Mouse (Mus musculus): ENCODE data around the gene Aagab. TPM values are rescaled to one million over a fixed set of nuclear protein-coding genes. Genes with fewer than 3 reads are reported as not detected.

Aagab gene
- polyA plus RNA-seq, 1 experiment from 2014 or later: 33.0 TPM

GRCm38 (mm10) chr9:63653666-63654065 lies 51.2 kb downstream of the Aagab start:
- Histone ChIP-seq H3K27me3 (ENCODE audit: control insufficient read depth, insufficient read depth, low read length) (no peaks in the 10 kb centered on the region), H3K9ac (ENCODE audit: low read length) (no peak overlapping the region), H3K4me1 (ENCODE audit: control insufficient read depth, insufficient read depth, low read length) (no peaks in the 10 kb centered on the region), H3K27ac (replicated peaks; ENCODE audit: low read depth, low read length) (no peak overlapping the region), H3K36me3 (ENCODE audit: control insufficient read depth, insufficient read depth, low read length) (peaks cover 14% of the 10 kb centered on the region), H3K4me2 (ENCODE audit: low read depth, severe bottlenecking) (no peak overlapping the region), H3K4me3 (ENCODE audit: low read depth, low read length) (no peak overlapping the region), H3K9me3 (ENCODE audit: control insufficient read depth, low read length) (no peaks in the 10 kb centered on the region)
- 78% methylated on average over 7 of the region's 7 CpGs for whole genome bisulfite sequencing
- ATAC-seq (ENCODE audit: insufficient number of reproducible peaks, low FRiP score, low TSS enrichment, low read depth) (no peak), DNase-seq (ENCODE audit: low spot score) (no peak)

- WGBS: 88% methylated on average over 8 of the region's 8 CpGs
- Histone ChIP-seq H3K4me1 (ENCODE audit: control insufficient read depth, insufficient read depth, low read length) (no peaks in the 10 kb centered on the region), H3K27me3 (ENCODE audit: control insufficient read depth, insufficient read depth, low read length) (no peaks in the 10 kb centered on the region), H3K4me3 (ENCODE audit: low read depth, low read length) (no peak overlapping the region), H3K9me3 (ENCODE audit: control insufficient read depth, low read length) (no peaks in the 10 kb centered on the region), H3K9ac (ENCODE audit: low read length) (no peak overlapping the region), H3K4me2 (ENCODE audit: low read depth, severe bottlenecking) (no peak overlapping the region), H3K36me3 (ENCODE audit: control insufficient read depth, insufficient read depth, low read length) (peaks cover 14% of the 10 kb centered on the region), H3K27ac (replicated peaks; ENCODE audit: low read depth, low read length) (no peak overlapping the region)
- ATAC-seq (ENCODE audit: insufficient number of reproducible peaks, low FRiP score, low TSS enrichment, low read depth) (no peak), DNase-seq (ENCODE audit: low spot score) (no peak)
Measured at GRCm38 (mm10) chr9:63654575-63654974, 52.1 kb downstream of the Aagab start.

GRCm38 (mm10) chr9:63655092-63655491 lies 52.6 kb downstream of the Aagab start:
- Histone ChIP-seq H3K27me3 (ENCODE audit: control insufficient read depth, insufficient read depth, low read length) (no peaks in the 10 kb centered on the region), H3K4me3 (ENCODE audit: low read depth, low read length) (no peak overlapping the region), H3K4me1 (ENCODE audit: control insufficient read depth, insufficient read depth, low read length) (no peaks in the 10 kb centered on the region), H3K36me3 (ENCODE audit: control insufficient read depth, insufficient read depth, low read length) (peaks cover 14% of the 10 kb centered on the region), H3K27ac (replicated peaks; ENCODE audit: low read depth, low read length) (no peak overlapping the region), H3K9me3 (ENCODE audit: control insufficient read depth, low read length) (no peaks in the 10 kb centered on the region), H3K4me2 (ENCODE audit: low read depth, severe bottlenecking) (no peak overlapping the region), H3K9ac (ENCODE audit: low read length) (no peak overlapping the region)
- WGBS: 83% methylated on average over 1 of the region's 1 CpGs
- ATAC-seq (ENCODE audit: insufficient number of reproducible peaks, low FRiP score, low TSS enrichment, low read depth) (no peak), DNase-seq (ENCODE audit: low spot score) (no peak)

GRCm38 (mm10) chr9:63657167-63657566 lies 54.7 kb downstream of the Aagab start:
- Histone ChIP-seq H3K4me1 (ENCODE audit: control insufficient read depth, insufficient read depth, low read length) (no peaks in the 10 kb centered on the region), H3K9ac (ENCODE audit: low read length) (no peak overlapping the region), H3K9me3 (ENCODE audit: control insufficient read depth, low read length) (no peaks in the 10 kb centered on the region), H3K27ac (replicated peaks; ENCODE audit: low read depth, low read length) (no peak overlapping the region), H3K4me2 (ENCODE audit: low read depth, severe bottlenecking) (no peak overlapping the region), H3K27me3 (ENCODE audit: control insufficient read depth, insufficient read depth, low read length) (no peaks in the 10 kb centered on the region), H3K4me3 (ENCODE audit: low read depth, low read length) (no peak overlapping the region), H3K36me3 (ENCODE audit: control insufficient read depth, insufficient read depth, low read length) (peaks cover 21% of the 10 kb centered on the region)
- ATAC-seq (ENCODE audit: insufficient number of reproducible peaks, low FRiP score, low TSS enrichment, low read depth): no peak
- WGBS: 90% methylated on average over 4 of the region's 4 CpGs
- DNase-seq (ENCODE audit: low spot score): no peak

- H3K27ac ChIP-seq (replicated peaks; ENCODE audit: low read depth, low read length): no peak overlapping the region
- H3K9ac ChIP-seq (ENCODE audit: low read length): no peak overlapping the region
- no peaks in the 10 kb centered on the region for H3K9me3 ChIP-seq (ENCODE audit: control insufficient read depth, low read length)
- WGBS: 93% methylated on average over 9 of the region's 9 CpGs
- H3K36me3 ChIP-seq (ENCODE audit: control insufficient read depth, insufficient read depth, low read length): peaks cover 17% of the 10 kb centered on the region
- H3K4me3 ChIP-seq (ENCODE audit: low read depth, low read length): no peak overlapping the region
- H3K4me1 ChIP-seq (ENCODE audit: control insufficient read depth, insufficient read depth, low read length): peaks cover 2% of the 10 kb centered on the region; the same call in 1 of the 2 replicates
- no peak for ATAC-seq (ENCODE audit: insufficient number of reproducible peaks, low FRiP score, low TSS enrichment, low read depth)
- no peaks in the 10 kb centered on the region for H3K27me3 ChIP-seq (ENCODE audit: control insufficient read depth, insufficient read depth, low read length)
- DNase-seq (ENCODE audit: low spot score): no peak
- no peak overlapping the region for H3K4me2 ChIP-seq (ENCODE audit: low read depth, severe bottlenecking)
Measured at GRCm38 (mm10) chr9:63658436-63658835, 56.0 kb downstream of the Aagab start.

- no peak overlapping the region for H3K4me3 ChIP-seq (ENCODE audit: low read depth, low read length)
- H3K27me3 ChIP-seq (ENCODE audit: control insufficient read depth, insufficient read depth, low read length): no peaks in the 10 kb centered on the region
- no peak for ATAC-seq (ENCODE audit: insufficient number of reproducible peaks, low FRiP score, low TSS enrichment, low read depth)
- 74% methylated on average over 5 of the region's 5 CpGs for WGBS
- DNase-seq (ENCODE audit: low spot score): no peak
- peaks cover 8% of the 10 kb centered on the region; the same call in 1 of the 2 replicates for H3K4me1 ChIP-seq (ENCODE audit: control insufficient read depth, insufficient read depth, low read length)
- H3K9me3 ChIP-seq (ENCODE audit: control insufficient read depth, low read length): no peaks in the 10 kb centered on the region
- no peak overlapping the region for H3K9ac ChIP-seq (ENCODE audit: low read length)
- H3K36me3 ChIP-seq (ENCODE audit: control insufficient read depth, insufficient read depth, low read length): peaks cover 16% of the 10 kb centered on the region
- no peak overlapping the region for H3K4me2 ChIP-seq (ENCODE audit: low read depth, severe bottlenecking)
- no peak overlapping the region for H3K27ac ChIP-seq (replicated peaks; ENCODE audit: low read depth, low read length)
Measured at GRCm38 (mm10) chr9:63658970-63659371, 56.5 kb downstream of the Aagab start.

GRCm38 (mm10) chr9:63660061-63660460 lies 57.6 kb downstream of the Aagab start:
- Histone ChIP-seq H3K4me1 (ENCODE audit: control insufficient read depth, insufficient read depth, low read length) (peaks cover 14% of the 10 kb centered on the region; the same call in 1 of the 2 replicates), H3K9me3 (ENCODE audit: control insufficient read depth, low read length) (no peaks in the 10 kb centered on the region), H3K36me3 (ENCODE audit: control insufficient read depth, insufficient read depth, low read length) (peaks cover 14% of the 10 kb centered on the region; the same call in 1 of the 2 replicates), H3K9ac (ENCODE audit: low read length) (no peak overlapping the region), H3K4me3 (ENCODE audit: low read depth, low read length) (no peak overlapping the region), H3K27ac (replicated peaks; ENCODE audit: low read depth, low read length) (no peak overlapping the region), H3K4me2 (ENCODE audit: low read depth, severe bottlenecking) (no peak overlapping the region), H3K27me3 (ENCODE audit: control insufficient read depth, insufficient read depth, low read length) (no peaks in the 10 kb centered on the region)
- DNase-seq (ENCODE audit: low spot score) (no peak), ATAC-seq (ENCODE audit: insufficient number of reproducible peaks, low FRiP score, low TSS enrichment, low read depth) (no peak)
- 95% methylated on average over 4 of the region's 4 CpGs for WGBS

- no peak overlapping the region for H3K9ac ChIP-seq (ENCODE audit: low read length)
- H3K36me3 ChIP-seq (ENCODE audit: control insufficient read depth, insufficient read depth, low read length): peaks cover 14% of the 10 kb centered on the region; the same call in 1 of the 2 replicates
- H3K4me1 ChIP-seq (ENCODE audit: control insufficient read depth, insufficient read depth, low read length): peaks cover 16% of the 10 kb centered on the region; the same call in 1 of the 2 replicates
- WGBS: 94% methylated on average over 3 of the region's 3 CpGs
- DNase-seq (ENCODE audit: low spot score) (no peak), ATAC-seq (ENCODE audit: insufficient number of reproducible peaks, low FRiP score, low TSS enrichment, low read depth) (no peak)
- H3K27ac ChIP-seq (replicated peaks; ENCODE audit: low read depth, low read length): no peak overlapping the region
- no peaks in the 10 kb centered on the region for H3K9me3 ChIP-seq (ENCODE audit: control insufficient read depth, low read length)
- H3K4me3 ChIP-seq (ENCODE audit: low read depth, low read length): no peak overlapping the region
- no peak overlapping the region for H3K4me2 ChIP-seq (ENCODE audit: low read depth, severe bottlenecking)
- H3K27me3 ChIP-seq (ENCODE audit: control insufficient read depth, insufficient read depth, low read length): no peaks in the 10 kb centered on the region
Measured at GRCm38 (mm10) chr9:63660691-63661090, 58.2 kb downstream of the Aagab start.

GRCm38 (mm10) chr9:63662759-63663158 lies 60.3 kb downstream of the Aagab start:
- Histone ChIP-seq H3K36me3 (ENCODE audit: control insufficient read depth, insufficient read depth, low read length) (peaks cover 14% of the 10 kb centered on the region; the same call in 1 of the 2 replicates), H3K9me3 (ENCODE audit: control insufficient read depth, low read length) (no peaks in the 10 kb centered on the region), H3K4me3 (ENCODE audit: low read depth, low read length) (no peak overlapping the region), H3K4me1 (ENCODE audit: control insufficient read depth, insufficient read depth, low read length) (peaks cover 32% of the 10 kb centered on the region), H3K27ac (replicated peaks; ENCODE audit: low read depth, low read length) (no peak overlapping the region), H3K9ac (ENCODE audit: low read length) (no peak overlapping the region), H3K4me2 (ENCODE audit: low read depth, severe bottlenecking) (no peak overlapping the region), H3K27me3 (ENCODE audit: control insufficient read depth, insufficient read depth, low read length) (no peaks in the 10 kb centered on the region)
- no peak for DNase-seq (ENCODE audit: low spot score)
- WGBS: 79% methylated on average over 7 of the region's 7 CpGs
- ATAC-seq (ENCODE audit: insufficient number of reproducible peaks, low FRiP score, low TSS enrichment, low read depth): no peak
